Mouse (Mus musculus): Measurements from ENCODE around the gene Ap5z1. TPM values are rescaled to one million over a fixed set of nuclear protein-coding genes. Genes with fewer than 3 reads are reported as not detected.
A peak's percentile ranks its signal among the peaks of the same experiment; 100 is the strongest.

The Ap5z1 gene
- polyA plus RNA-seq, 1 experiment: 26.2 TPM

- TF ChIP-seq CTCF (IDR thresholded peaks at IDR 0.05; ENCODE audit: borderline replicate concordance, extremely low read depth, insufficient read depth, insufficient read length) (no peak), POLR2A (IDR thresholded peaks at IDR 0.05; ENCODE audit: borderline replicate concordance, extremely low read depth, insufficient read depth, insufficient read length, poor library complexity, severe bottlenecking) (no peak)
- DNase-seq (ENCODE audit: low read depth): no peak
Measured at GRCm38 (mm10) chr5:142453742-142454141, 10.0 kb upstream of the Ap5z1 start.

- no peak for TF ChIP-seq POLR2A (IDR thresholded peaks at IDR 0.05; ENCODE audit: borderline replicate concordance, extremely low read depth, insufficient read depth, insufficient read length, poor library complexity, severe bottlenecking)
- TF ChIP-seq CTCF (IDR thresholded peaks at IDR 0.05; ENCODE audit: borderline replicate concordance, extremely low read depth, insufficient read depth, insufficient read length): no peak
- no peak for DNase-seq (ENCODE audit: low read depth)
Measured at GRCm38 (mm10) chr5:142456318-142456717, 7.4 kb upstream of the Ap5z1 start.

GRCm38 (mm10) chr5:142457345-142457744 lies 6.4 kb upstream of the Ap5z1 start:
- no peak for DNase-seq (ENCODE audit: low read depth)
- no peak for TF ChIP-seq CTCF (IDR thresholded peaks at IDR 0.05; ENCODE audit: borderline replicate concordance, extremely low read depth, insufficient read depth, insufficient read length)
- no peak for TF ChIP-seq POLR2A (IDR thresholded peaks at IDR 0.05; ENCODE audit: borderline replicate concordance, extremely low read depth, insufficient read depth, insufficient read length, poor library complexity, severe bottlenecking)

GRCm38 (mm10) chr5:142458791-142459557 lies 4.8 kb upstream of the Ap5z1 start:
- TF ChIP-seq POLR2A (IDR thresholded peaks at IDR 0.05; ENCODE audit: borderline replicate concordance, extremely low read depth, insufficient read depth, insufficient read length, poor library complexity, severe bottlenecking) (no peak), CTCF (IDR thresholded peaks at IDR 0.05; ENCODE audit: borderline replicate concordance, extremely low read depth, insufficient read depth, insufficient read length) (no peak)

GRCm38 (mm10) chr5:142459834-142460233 lies 3.9 kb upstream of the Ap5z1 start:
- no peak for DNase-seq (ENCODE audit: low read depth)
- TF ChIP-seq POLR2A (IDR thresholded peaks at IDR 0.05; ENCODE audit: borderline replicate concordance, extremely low read depth, insufficient read depth, insufficient read length, poor library complexity, severe bottlenecking) (no peak), CTCF (IDR thresholded peaks at IDR 0.05; ENCODE audit: borderline replicate concordance, extremely low read depth, insufficient read depth, insufficient read length) (no peak)

More at GRCm38 (mm10) chr5:142458791-142459557, 4.8 kb upstream of the Ap5z1 start:
- no peak for DNase-seq (ENCODE audit: low read depth)

GRCm38 (mm10) chr5:142461942-142462640 lies 1.7 kb upstream of the Ap5z1 start:
- TF ChIP-seq CTCF (IDR thresholded peaks at IDR 0.05; ENCODE audit: borderline replicate concordance, extremely low read depth, insufficient read depth, insufficient read length): no peak

GRCm38 (mm10) chr5:142462641-142462948 lies 1.1 kb upstream of the Ap5z1 start:
- no peak for DNase-seq (ENCODE audit: low read depth)
- no peak for TF ChIP-seq CTCF (IDR thresholded peaks at IDR 0.05; ENCODE audit: borderline replicate concordance, extremely low read depth, insufficient read depth, insufficient read length)
- TF ChIP-seq POLR2A (IDR thresholded peaks at IDR 0.05; ENCODE audit: borderline replicate concordance, extremely low read depth, insufficient read depth, insufficient read length, poor library complexity, severe bottlenecking): no peak

More at GRCm38 (mm10) chr5:142461942-142462640, 1.7 kb upstream of the Ap5z1 start:
- no peak for DNase-seq (ENCODE audit: low read depth)

GRCm38 (mm10) chr5:142463011-142463410 lies 733 bp upstream of the Ap5z1 start:
- TF ChIP-seq POLR2A (IDR thresholded peaks at IDR 0.05; ENCODE audit: borderline replicate concordance, extremely low read depth, insufficient read depth, insufficient read length, poor library complexity, severe bottlenecking) (no peak), CTCF (IDR thresholded peaks at IDR 0.05; ENCODE audit: borderline replicate concordance, extremely low read depth, insufficient read depth, insufficient read length) (no peak)
- DNase-seq (ENCODE audit: low read depth): no peak

- TF ChIP-seq CTCF (IDR thresholded peaks at IDR 0.05; ENCODE audit: borderline replicate concordance, extremely low read depth, insufficient read depth, insufficient read length) (no peak), POLR2A (IDR thresholded peaks at IDR 0.05; ENCODE audit: borderline replicate concordance, extremely low read depth, insufficient read depth, insufficient read length, poor library complexity, severe bottlenecking) (no peak)
- no peak for DNase-seq (ENCODE audit: low read depth)
Measured at GRCm38 (mm10) chr5:142468375-142468774, 4.6 kb downstream of the Ap5z1 start.

GRCm38 (mm10) chr5:142469796-142470195 lies 6.1 kb downstream of the Ap5z1 start:
- TF ChIP-seq POLR2A (IDR thresholded peaks at IDR 0.05; ENCODE audit: borderline replicate concordance, extremely low read depth, insufficient read depth, insufficient read length, poor library complexity, severe bottlenecking) (no peak), CTCF (IDR thresholded peaks at IDR 0.05; ENCODE audit: borderline replicate concordance, extremely low read depth, insufficient read depth, insufficient read length) (no peak)

GRCm38 (mm10) chr5:142473696-142474095 lies 10.0 kb downstream of the Ap5z1 start:
- peak; percentile 44 for DNase-seq (ENCODE audit: low read depth)

More at GRCm38 (mm10) chr5:142469796-142470195, 6.1 kb downstream of the Ap5z1 start:
- DNase-seq (ENCODE audit: low read depth): no peak

GRCm38 (mm10) chr5:142475669-142476068 lies 11.9 kb downstream of the Ap5z1 start:
- no peak for DNase-seq (ENCODE audit: low read depth)
- no peak for TF ChIP-seq CTCF (IDR thresholded peaks at IDR 0.05; ENCODE audit: borderline replicate concordance, extremely low read depth, insufficient read depth, insufficient read length)
- TF ChIP-seq POLR2A (IDR thresholded peaks at IDR 0.05; ENCODE audit: borderline replicate concordance, extremely low read depth, insufficient read depth, insufficient read length, poor library complexity, severe bottlenecking): no peak

More at GRCm38 (mm10) chr5:142473696-142474095, 10.0 kb downstream of the Ap5z1 start:
- TF ChIP-seq CTCF (IDR thresholded peaks at IDR 0.05; ENCODE audit: borderline replicate concordance, extremely low read depth, insufficient read depth, insufficient read length): no peak
- no peak for TF ChIP-seq POLR2A (IDR thresholded peaks at IDR 0.05; ENCODE audit: borderline replicate concordance, extremely low read depth, insufficient read depth, insufficient read length, poor library complexity, severe bottlenecking)

Measured in brain, embryonic 14.5 days (tissue).